Mouse (Mus musculus) c-Kit-negative CD71-positive TER-119-positive erythroid progenitor cells, embryonic 14.5 days (primary cell): Measurements from ENCODE around the gene Dqx1.
A peak's percentile ranks its signal among the peaks of the same experiment; 100 is the strongest.

Experiments
- DNase-seq: peaks from one replicate; pipeline ENCODE4 v3.0.0-alpha.2; 2013; ENCODE audit warnings: low read depth, low spot score

Dqx1 gene

GRCm38 (mm10) chr6:83057790-83058189 lies at the start of gene Dqx1:
TSS of gene Dqx1 (plus strand) at chr6:83057844.
- no peak for DNase-seq

GRCm38 (mm10) chr6:83008659-83009058 lies 49.0 kb upstream of the Dqx1 start:
- no peak for DNase-seq

DNA sequence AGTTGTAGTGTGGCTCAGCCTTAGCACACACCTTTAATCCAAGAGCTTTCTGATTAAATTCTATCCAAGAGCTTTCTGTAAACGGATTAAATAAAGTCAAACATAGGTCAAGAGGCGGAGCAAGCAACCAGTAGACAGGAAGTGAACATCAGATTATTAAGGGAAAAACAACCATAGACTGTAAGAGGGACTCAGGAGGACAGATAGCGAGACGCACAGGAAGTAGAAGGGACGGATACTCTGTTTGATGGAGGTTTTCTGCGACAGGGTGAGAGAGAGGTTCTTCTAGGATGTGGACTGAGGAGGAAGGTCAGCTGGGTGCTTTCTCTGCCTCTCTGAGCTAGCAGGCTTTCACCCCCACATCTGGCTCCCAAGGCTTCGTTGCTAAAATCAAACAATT lies 47.6 kb upstream of the Dqx1 start:
- no peak for DNase-seq

- DNase-seq: no peak
Observed at GRCm38 (mm10) chr6:83011255-83011654, 46.4 kb upstream of the Dqx1 start.

DNA sequence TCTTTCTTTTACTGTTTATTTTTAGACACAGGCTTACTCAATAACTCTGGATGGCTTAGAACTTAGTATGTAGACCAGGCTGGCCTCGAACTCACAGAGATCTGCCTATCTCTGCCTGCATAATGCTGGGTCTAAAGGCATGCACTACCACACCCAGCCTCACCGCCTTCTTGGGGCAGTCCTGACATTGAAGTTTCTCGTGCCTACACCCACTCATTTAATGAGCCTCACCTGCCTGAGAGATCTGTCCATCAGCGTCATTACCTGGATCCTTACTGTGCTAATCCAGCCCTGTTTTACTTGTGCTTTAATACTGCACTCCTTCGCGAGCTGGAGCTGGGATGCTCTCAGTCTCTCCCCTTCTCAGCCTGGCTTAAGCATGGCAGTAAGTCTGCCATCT lies 45.9 kb upstream of the Dqx1 start:
- DNase-seq: no peak

DNA sequence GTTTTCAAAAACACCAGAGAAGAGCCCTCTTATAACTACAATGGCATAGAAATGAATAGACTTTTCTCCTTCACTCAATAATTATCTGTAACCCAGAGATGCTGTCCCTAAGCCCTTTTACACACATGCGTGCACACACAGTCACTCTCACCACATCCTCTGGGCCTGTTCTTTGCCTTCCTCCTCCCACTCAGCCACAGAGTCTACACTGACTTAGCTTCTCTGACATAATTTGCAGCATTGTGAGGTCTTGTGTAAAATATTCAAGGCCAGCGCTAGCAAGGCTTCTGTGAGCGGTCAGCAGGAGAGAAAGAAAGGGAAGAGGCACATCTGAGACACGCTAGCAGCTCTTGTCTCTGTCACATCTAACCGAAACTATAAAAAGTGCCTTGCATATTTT lies 44.2 kb upstream of the Dqx1 start:
- DNase-seq: no peak

GRCm38 (mm10) chr6:83014482-83015466 lies 42.9 kb upstream of the Dqx1 start:
- DNase-seq: peak; percentile 89

DNA sequence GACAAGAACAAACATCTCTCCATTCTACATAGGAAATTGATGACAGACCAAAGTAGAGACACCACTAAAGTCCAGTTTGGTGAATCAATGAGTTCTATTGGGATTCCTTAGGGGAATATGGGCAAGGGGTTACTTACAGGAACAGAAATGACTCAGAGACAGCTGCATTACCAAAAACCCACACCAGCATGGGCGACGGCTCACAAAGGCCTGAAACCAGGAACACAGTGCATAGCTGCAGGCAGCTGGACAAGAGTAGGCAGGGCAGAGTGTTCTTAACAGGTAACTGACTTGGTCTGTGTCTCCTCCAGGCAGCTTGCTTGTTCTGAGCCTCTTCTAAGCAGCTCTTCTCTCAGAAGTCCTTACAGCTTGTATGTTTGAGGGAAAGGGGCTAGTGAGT lies 41.9 kb upstream of the Dqx1 start:
- no peak for DNase-seq

DNA sequence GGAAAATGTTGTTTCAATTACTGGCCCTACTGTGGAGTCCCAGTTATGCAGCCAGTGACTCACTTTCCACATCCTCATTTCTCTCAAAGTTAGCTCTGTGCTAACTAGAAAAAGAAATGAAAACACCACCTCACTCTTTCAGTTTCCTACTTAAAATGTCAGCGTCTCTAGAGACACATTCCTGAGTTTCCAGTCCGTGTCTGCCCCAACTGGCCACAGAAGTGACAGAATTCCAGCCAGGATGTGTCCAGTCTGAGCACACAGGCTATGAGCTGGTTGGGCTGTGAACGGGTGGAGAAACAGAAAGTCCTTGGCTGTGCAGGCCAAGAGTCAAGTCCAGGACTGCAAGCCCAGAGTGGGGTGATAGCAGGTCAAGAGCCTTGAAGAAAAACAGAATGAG lies 40.5 kb upstream of the Dqx1 start:
- no peak for DNase-seq

GRCm38 (mm10) chr6:83019044-83019443 lies 38.6 kb upstream of the Dqx1 start:
- DNase-seq: no peak

DNA sequence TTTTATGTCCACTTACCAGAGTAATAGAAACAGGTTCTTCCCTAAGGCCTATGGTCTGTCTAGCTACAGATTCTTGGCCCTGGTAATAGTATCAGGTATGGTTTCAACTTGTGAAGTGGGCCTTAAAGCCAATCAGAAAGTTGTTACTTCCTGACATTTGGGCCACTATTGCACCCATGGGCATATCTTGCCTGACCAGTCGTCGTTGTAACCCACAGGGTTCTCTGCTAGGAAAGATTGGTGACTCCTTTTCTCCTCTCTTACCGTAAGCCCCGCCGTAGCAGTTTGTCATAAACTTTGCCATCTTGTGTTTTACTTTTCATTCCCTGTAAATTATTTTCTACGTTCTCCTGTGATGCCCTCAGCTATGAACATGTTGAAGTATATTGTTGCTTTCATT lies 37.5 kb upstream of the Dqx1 start:
- DNase-seq: no peak

DNA sequence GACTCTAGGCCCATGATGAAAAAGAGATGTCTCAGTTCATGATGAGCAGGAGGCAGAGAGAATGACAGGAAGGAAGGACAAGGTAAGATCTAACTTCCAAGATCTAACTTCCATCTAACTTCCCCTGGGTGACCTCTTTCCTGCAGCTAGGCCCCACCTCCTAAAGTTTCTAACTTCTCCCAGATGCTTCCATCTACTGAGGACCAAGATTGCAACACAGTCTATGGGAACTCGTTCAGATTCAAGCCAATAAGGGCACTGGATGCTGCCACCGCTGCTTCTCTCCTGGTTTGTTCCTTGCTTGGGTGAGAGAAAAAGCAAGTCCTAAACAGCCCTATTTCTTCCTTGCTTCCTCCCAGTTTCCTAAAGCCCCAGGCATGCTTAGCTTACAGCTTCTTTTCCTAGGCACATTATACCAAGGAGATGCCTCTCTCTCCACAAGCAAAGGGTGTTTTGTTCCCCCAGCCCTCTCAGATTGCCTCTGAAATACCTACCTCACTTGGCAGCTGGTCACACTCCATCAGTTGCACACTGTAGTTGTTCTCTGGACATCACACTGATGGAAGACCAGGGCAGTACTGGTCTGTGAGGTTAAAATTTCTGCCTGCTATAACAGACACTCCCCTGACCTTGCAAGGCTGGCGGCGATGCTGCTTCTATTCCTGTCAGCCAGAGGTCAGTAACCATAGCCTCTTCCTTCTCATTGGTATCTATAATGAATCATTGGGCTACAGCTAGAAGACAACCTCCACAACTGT lies 36.6 kb upstream of the Dqx1 start:
- no peak for DNase-seq

DNA sequence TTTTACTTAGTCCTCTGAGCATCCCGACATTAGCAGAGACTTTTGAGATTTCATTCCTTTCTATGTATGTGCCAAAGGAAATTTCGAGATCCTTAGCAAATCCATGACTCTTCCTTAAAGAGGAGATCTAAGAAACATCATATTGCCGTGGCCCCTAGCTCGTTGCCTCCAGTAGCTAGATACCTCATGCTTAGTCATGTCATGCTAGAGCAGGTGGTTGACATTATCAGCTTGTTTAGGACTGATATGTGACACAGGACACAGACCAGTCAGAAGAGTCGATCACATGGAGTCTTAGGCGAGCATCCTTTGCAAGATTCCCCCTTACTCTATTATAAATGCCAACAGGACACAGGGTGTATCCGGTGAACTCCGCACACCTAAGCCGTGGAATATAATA lies 34.6 kb upstream of the Dqx1 start:
- peak; percentile 57 for DNase-seq

DNA sequence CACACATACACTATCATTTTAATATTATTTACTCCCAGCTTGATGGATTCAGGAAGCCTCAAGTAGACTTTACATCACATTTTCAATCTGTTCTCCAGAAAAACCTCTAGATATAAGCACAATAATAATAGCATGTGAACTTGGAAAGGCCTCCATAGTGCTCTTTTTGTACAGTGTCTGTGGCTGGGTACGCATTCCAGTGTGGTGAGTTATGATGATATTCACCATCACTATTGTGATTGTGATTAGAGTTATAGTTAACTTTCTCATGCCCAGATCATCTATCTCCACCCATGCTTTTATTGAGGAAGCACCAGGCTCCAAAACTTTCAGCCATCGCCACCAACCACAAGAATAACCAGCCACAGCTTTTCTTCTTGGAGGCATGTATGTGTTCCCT lies 33.9 kb upstream of the Dqx1 start:
- DNase-seq: no peak

GRCm38 (mm10) chr6:83024421-83024820 lies 33.2 kb upstream of the Dqx1 start:
- no peak for DNase-seq

DNA sequence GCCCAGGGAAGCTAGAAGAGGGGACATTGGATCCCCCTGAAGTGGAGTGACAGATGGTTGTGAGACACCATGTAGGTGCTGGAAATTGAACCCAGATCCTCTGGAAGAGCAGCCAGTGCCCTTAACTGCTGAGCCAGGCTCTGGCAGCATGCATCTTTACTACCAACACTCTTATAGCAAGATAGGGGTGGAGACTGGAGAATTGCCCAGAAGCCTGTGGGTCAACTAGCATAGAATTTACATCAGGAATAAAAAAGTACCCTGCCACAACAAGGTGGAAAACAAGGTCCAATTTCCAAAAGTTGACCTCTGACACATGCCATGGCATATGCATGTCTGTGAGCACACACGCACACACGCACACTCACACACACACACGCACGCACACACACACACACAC lies 32.4 kb upstream of the Dqx1 start:
- DNase-seq: no peak

- no peak for DNase-seq
Observed at GRCm38 (mm10) chr6:83027293-83027692, 30.4 kb upstream of the Dqx1 start.

- no peak for DNase-seq
Observed at GRCm38 (mm10) chr6:83027706-83028105, 29.9 kb upstream of the Dqx1 start.

DNA sequence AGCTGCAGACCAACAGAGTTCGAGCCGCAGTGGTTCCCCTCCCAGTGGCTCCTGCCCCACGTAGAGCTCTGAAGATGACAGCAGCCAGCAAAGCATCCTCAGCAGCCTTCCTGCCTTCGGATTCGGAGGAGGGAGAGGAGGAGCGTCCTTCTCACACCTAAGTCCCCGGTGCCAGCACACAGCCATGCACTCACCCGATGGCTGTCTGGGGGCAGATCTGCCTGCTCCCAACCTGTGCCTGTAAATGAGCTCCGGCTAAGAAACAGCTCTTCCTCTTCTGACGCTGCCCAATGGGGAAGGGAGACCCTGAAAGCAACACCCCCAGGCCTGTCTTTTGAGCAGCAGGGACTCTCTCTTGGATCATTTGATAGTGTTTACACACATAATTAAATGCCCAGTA lies 27.9 kb upstream of the Dqx1 start:
- DNase-seq: no peak

GRCm38 (mm10) chr6:83031111-83031510 lies 26.5 kb upstream of the Dqx1 start:
- no peak for DNase-seq

DNA sequence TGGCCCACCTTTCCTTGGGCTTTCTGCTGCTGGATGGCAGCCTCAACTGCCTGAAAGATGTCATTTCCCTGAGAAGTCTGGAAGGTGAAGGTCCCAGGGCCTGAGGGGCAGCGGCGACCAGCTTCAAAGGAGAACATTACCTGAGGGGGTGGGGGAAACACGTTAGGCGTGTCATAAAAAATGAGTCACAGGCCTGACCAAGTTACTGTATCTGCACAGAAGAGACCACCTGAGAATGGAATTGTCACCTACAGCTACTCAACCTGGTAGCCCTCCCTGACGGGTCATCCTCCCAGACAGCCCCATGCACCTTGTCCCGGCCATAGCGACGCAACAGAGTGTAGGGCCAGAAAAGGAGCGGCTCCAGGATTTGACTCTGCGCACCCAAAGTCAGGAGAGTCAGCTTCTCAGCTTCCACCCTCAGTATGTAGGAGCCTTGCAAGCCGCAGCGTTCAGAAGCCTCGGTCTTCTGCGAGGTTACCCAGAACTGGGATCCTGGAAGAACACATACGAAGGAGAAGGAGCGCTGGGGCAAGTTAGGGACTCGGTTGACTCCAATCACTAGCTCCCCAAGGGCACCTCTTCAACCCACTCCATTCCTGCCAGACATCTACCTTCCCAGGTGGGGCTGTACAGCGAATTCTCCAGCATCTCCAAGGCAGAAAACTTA lies 25.6 kb upstream of the Dqx1 start:
- DNase-seq: no peak

DNA sequence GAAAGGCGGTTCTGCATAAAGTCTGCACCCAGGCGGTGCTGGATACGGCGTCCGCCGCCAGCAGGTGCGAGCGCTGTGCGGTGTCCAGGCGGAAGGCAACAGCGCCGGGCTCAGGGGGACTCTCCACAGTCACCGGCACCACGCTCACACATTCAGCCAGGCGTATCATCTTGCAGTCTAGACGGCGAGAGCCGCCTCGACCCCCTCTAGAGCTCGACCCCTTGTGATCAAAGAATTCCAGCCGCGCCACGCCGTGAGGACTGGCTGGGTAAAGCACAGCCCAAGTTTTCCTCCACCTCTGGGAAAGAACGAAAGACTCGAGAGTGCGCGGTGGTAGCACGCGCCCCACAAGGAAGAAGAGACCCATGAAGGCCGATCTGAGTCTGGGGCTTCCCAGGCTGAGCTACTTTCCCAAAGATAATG lies 24.9 kb upstream of the Dqx1 start:
- no peak for DNase-seq
